Mouse (Mus musculus) 3T3-L1 (cell line): ENCODE data around the gene Dnajc3.

Experiments
- DNase-seq: peaks from one replicate; pipeline ENCODE4 v3.0.0-alpha.2; 2015; ENCODE audit warnings: low read depth, low spot score

The Dnajc3 gene

GRCm38 (mm10) chr14:118937533-118938492 lies at the start of gene Dnajc3:
TSS of gene Dnajc3 (plus strand) at chr14:118937976.
- DNase-seq: peak; percentile 96

- DNase-seq: no peak
Observed at GRCm38 (mm10) chr14:118890101-118890500, 47.7 kb upstream of the Dnajc3 start.

GRCm38 (mm10) chr14:118895228-118895627 lies 42.5 kb upstream of the Dnajc3 start:
- no peak for DNase-seq

- DNase-seq: no peak
Observed at GRCm38 (mm10) chr14:118895655-118896054, 42.1 kb upstream of the Dnajc3 start.

- DNase-seq: no peak
Observed at GRCm38 (mm10) chr14:118899940-118900339, 37.8 kb upstream of the Dnajc3 start.

- DNase-seq: no peak
Observed at GRCm38 (mm10) chr14:118900911-118901310, 36.9 kb upstream of the Dnajc3 start.

- DNase-seq: no peak
Observed at GRCm38 (mm10) chr14:118903397-118903796, 34.4 kb upstream of the Dnajc3 start.

GRCm38 (mm10) chr14:118903867-118904562 lies 33.8 kb upstream of the Dnajc3 start:
- DNase-seq: no peak

GRCm38 (mm10) chr14:118907592-118907991 lies 30.2 kb upstream of the Dnajc3 start:
- no peak for DNase-seq

GRCm38 (mm10) chr14:118909872-118910271 lies 27.9 kb upstream of the Dnajc3 start:
- no peak for DNase-seq

- DNase-seq: peak; percentile 77
Observed at GRCm38 (mm10) chr14:118910332-118911222, 27.2 kb upstream of the Dnajc3 start.

GRCm38 (mm10) chr14:118911521-118911920 lies 26.3 kb upstream of the Dnajc3 start:
- no peak for DNase-seq

- DNase-seq: no peak
Observed at GRCm38 (mm10) chr14:118913651-118914050, 24.1 kb upstream of the Dnajc3 start.

GRCm38 (mm10) chr14:118919025-118919424 lies 18.8 kb upstream of the Dnajc3 start:
- peak; percentile 62 for DNase-seq

GRCm38 (mm10) chr14:118920654-118921053 lies 17.1 kb upstream of the Dnajc3 start:
- DNase-seq: no peak

GRCm38 (mm10) chr14:118922251-118922650 lies 15.5 kb upstream of the Dnajc3 start:
- DNase-seq: no peak

- no peak for DNase-seq
Observed at GRCm38 (mm10) chr14:118922667-118923184, 15.1 kb upstream of the Dnajc3 start.

GRCm38 (mm10) chr14:118924673-118925615 lies 12.8 kb upstream of the Dnajc3 start, which contains the start of gene Dzip1:
TSS of gene Dzip1 (minus strand) at chr14:118925460.
- peak; percentile 85 for DNase-seq

GRCm38 (mm10) chr14:118928565-118928964 lies 9.2 kb upstream of the Dnajc3 start:
- DNase-seq: no peak

GRCm38 (mm10) chr14:118929779-118930178 lies 8.0 kb upstream of the Dnajc3 start:
- no peak for DNase-seq
